Mouse (Mus musculus): Measurements from ENCODE around the gene Sema3e. TPM values are rescaled to one million over a fixed set of nuclear protein-coding genes. Genes with fewer than 3 reads are reported as not detected.

Sema3e gene
- polyA plus RNA-seq, 1 experiment from 2014 or later = 3.3 TPM

GRCm38 (mm10) chr5:14218677-14219076, 193.6 kb downstream of the Sema3e start:
- H3K36me3 ChIP-seq = no peaks in the 10 kb centered on the region
- H3K27ac ChIP-seq (replicated peaks) = no peak overlapping the region
- H3K4me1 ChIP-seq = no peaks in the 10 kb centered on the region
- H3K9me3 ChIP-seq (replicated peaks) = no peaks in the 10 kb centered on the region
- WGBS = 76% methylated on average over 4 of the region's 4 CpGs
- ATAC-seq (ENCODE audit: low FRiP score) = no peak
- H3K27me3 ChIP-seq (replicated peaks) = no peaks in the 10 kb centered on the region
- no peak overlapping the region for H3K9ac ChIP-seq (replicated peaks)
- H3K4me3 ChIP-seq (replicated peaks) = no peak overlapping the region
- no peak overlapping the region for H3K4me2 ChIP-seq

GRCm38 (mm10) chr5:14224509-14224908, 199.4 kb downstream of the Sema3e start:
- Histone ChIP-seq H3K36me3 (no peaks in the 10 kb centered on the region), H3K27me3 (replicated peaks) (no peaks in the 10 kb centered on the region), H3K4me3 (replicated peaks) (no peak overlapping the region), H3K4me2 (no peak overlapping the region), H3K9ac (replicated peaks) (no peak overlapping the region), H3K4me1 (no peaks in the 10 kb centered on the region), H3K27ac (replicated peaks) (no peak overlapping the region), H3K9me3 (replicated peaks) (no peaks in the 10 kb centered on the region)
- 92% methylated on average over 6 of the region's 6 CpGs for WGBS
- ATAC-seq (ENCODE audit: low FRiP score) = no peak

- H3K9me3 ChIP-seq (replicated peaks) = no peaks in the 10 kb centered on the region
- no peaks in the 10 kb centered on the region for H3K27me3 ChIP-seq (replicated peaks)
- ATAC-seq (ENCODE audit: low FRiP score) = no peak
- no peak overlapping the region for H3K4me2 ChIP-seq
- no peaks in the 10 kb centered on the region for H3K4me1 ChIP-seq
- WGBS = 84% methylated on average over 3 of the region's 3 CpGs
- no peak overlapping the region for H3K4me3 ChIP-seq (replicated peaks)
- no peak overlapping the region for H3K9ac ChIP-seq (replicated peaks)
- H3K36me3 ChIP-seq = no peaks in the 10 kb centered on the region
- no peak overlapping the region for H3K27ac ChIP-seq (replicated peaks)
Observed at GRCm38 (mm10) chr5:14231027-14231426, 206.0 kb downstream of the Sema3e start.

- H3K9me3 ChIP-seq (replicated peaks) = no peaks in the 10 kb centered on the region
- WGBS = 42% methylated on average over 8 of the region's 8 CpGs
- no peak for ATAC-seq (ENCODE audit: low FRiP score)
- H3K4me1 ChIP-seq = no peaks in the 10 kb centered on the region
- no peak overlapping the region for H3K4me2 ChIP-seq
- H3K9ac ChIP-seq (replicated peaks) = no peak overlapping the region
- no peak overlapping the region for H3K4me3 ChIP-seq (replicated peaks)
- no peaks in the 10 kb centered on the region for H3K36me3 ChIP-seq
- H3K27me3 ChIP-seq (replicated peaks) = no peaks in the 10 kb centered on the region
- H3K27ac ChIP-seq (replicated peaks) = no peak overlapping the region
Observed at GRCm38 (mm10) chr5:14252583-14252982, 227.5 kb downstream of the Sema3e start.

- no peak overlapping the region for H3K27ac ChIP-seq (replicated peaks)
Observed at GRCm38 (mm10) chr5:14253328-14253727, 228.3 kb downstream of the Sema3e start.

GRCm38 (mm10) chr5:14260156-14260555, 235.1 kb downstream of the Sema3e start:
- Histone ChIP-seq H3K9me3 (replicated peaks) (no peaks in the 10 kb centered on the region), H3K4me2 (no peak overlapping the region), H3K27ac (replicated peaks) (no peak overlapping the region), H3K4me1 (no peaks in the 10 kb centered on the region), H3K36me3 (no peaks in the 10 kb centered on the region), H3K27me3 (replicated peaks) (no peaks in the 10 kb centered on the region), H3K9ac (replicated peaks) (no peak overlapping the region), H3K4me3 (replicated peaks) (no peak overlapping the region)
- ATAC-seq (ENCODE audit: low FRiP score) = no peak
- 98% methylated on average over 4 of the region's 4 CpGs for WGBS

More at GRCm38 (mm10) chr5:14253328-14253727, 228.3 kb downstream of the Sema3e start:
- no peak for ATAC-seq (ENCODE audit: low FRiP score)
- Histone ChIP-seq H3K36me3 (no peaks in the 10 kb centered on the region), H3K4me3 (replicated peaks) (no peak overlapping the region), H3K27me3 (replicated peaks) (no peaks in the 10 kb centered on the region), H3K9ac (replicated peaks) (no peak overlapping the region), H3K4me2 (no peak overlapping the region), H3K4me1 (no peaks in the 10 kb centered on the region), H3K9me3 (replicated peaks) (no peaks in the 10 kb centered on the region)
- WGBS = 79% methylated on average over 1 of the region's 1 CpGs

- Histone ChIP-seq H3K9ac (replicated peaks) (no peak overlapping the region), H3K27ac (replicated peaks) (no peak overlapping the region), H3K36me3 (no peaks in the 10 kb centered on the region), H3K4me3 (replicated peaks) (no peak overlapping the region), H3K4me2 (no peak overlapping the region), H3K27me3 (replicated peaks) (no peaks in the 10 kb centered on the region), H3K9me3 (replicated peaks) (no peaks in the 10 kb centered on the region), H3K4me1 (no peaks in the 10 kb centered on the region)
- WGBS = 75% methylated on average over 2 of the region's 2 CpGs
- ATAC-seq (ENCODE audit: low FRiP score) = no peak
Observed at GRCm38 (mm10) chr5:14267400-14267799, 242.3 kb downstream of the Sema3e start.

Other genes starting within 250 kb of the Sema3e start
- gene Speer3, start 233.7 kb upstream of the Sema3e start, polyA plus RNA-seq (2015; fragmentation: Nextera tagmentation; extraction: Ambion mirVana) = not detected in 2 replicates